Mouse (Mus musculus) 3134 (cell line): ENCODE data around the gene Teddm1a.

Source experiments
- DNase-seq: peaks from one replicate; pipeline ENCODE4 v3.0.0-alpha.2; 2011; ENCODE audit warnings: low spot score; ENCODE audit not compliant: insufficient read length; ENCODE audit errors: extremely low read depth

Teddm1a gene

DNA sequence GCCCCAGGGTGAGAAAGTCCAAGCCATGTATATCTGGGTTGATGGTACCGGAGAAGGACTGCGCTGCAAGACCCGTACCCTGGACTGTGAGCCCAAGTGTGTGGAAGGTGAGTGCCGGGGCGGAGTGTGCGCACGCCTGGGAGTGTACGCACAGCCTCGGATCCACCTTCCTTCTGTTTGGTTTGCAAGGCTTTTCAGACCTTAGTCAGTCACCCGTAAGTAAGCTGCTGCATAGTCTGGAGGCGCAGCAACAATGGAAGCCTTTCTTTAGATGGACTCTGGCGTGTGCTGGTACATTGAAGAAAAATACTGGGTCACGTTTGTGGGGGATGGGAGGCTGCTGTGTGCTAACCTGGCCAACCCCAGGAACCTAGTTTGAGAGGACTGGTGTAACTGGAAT is 11.5 kb downstream of the Teddm1a start:
- DNase-seq: no peak

DNA sequence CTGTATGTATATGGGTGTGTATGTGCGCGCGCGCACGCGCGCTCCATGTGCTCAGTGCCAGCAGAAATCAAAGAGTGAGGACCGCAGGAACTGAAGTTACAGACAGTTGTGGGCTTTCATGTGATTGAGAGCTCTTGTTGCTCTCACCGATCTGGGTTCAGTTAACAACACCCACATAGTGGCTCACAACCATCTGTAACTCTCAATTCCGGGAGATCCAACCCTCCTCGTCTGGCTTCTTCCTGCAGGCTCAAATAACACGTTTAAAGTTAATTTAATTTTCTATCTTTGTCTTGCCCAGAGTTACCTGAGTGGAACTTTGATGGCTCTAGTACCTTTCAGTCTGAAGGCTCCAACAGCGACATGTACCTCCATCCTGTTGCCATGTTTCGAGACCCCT is 12.7 kb downstream of the Teddm1a start:
- no peak for DNase-seq

DNA sequence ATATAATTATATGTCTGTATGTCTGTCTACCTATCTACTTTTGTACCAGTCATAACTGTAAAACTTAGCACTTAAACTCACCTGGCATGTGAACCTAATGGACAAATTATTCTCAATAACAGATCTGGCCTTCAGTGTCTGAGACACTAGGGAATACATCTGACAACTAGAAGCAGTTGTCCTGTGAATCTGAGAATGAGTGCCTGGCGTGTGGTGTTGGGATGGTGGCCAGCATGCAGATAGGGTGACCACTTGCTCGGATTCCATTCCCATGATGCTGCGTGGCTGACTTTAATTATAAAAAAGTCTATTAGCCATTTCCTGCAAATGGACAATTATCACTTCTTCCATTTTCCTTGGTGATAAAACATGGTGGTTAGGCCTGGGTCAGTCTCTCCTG is 14.3 kb downstream of the Teddm1a start:
- no peak for DNase-seq

DNA sequence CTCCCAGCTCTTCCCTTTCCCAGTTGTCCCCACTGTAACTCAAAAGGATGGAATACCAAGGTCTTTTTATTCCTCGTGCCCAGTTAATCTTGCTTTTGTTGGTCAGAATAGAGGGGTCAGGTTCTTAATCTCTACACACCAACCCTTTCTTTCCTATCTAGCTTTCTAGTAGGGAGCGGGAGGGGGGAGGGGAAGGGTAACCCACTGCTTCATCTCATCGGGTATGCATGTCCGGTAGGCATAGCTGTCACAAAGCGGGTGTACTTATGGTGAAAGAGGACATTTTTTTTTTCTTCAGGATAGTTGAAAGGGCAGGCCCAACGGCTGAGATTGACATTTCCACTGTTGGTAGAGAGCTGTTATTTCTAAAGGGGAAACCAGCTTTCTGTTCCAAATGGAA is 16.7 kb downstream of the Teddm1a start:
- DNase-seq: no peak

DNA sequence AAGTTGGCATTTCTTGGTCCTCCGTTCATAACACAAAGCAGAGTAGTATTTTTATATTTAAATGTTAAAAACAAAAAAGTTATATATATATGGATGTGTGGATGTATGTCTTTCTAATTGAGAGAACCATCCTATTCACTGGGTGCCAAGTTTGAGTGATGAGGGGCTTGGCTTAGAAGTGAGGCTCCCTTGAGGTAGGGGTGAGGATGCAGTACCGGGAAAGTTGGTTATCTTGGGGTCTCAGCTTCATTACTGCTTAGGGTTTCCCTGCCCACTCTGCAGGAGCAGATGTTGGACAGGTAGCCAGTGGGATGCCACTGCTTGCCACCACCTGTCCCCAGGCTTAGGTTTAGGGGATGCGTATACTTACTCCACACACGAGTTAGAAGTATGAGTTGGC is 17.2 kb downstream of the Teddm1a start:
- no peak for DNase-seq

DNA sequence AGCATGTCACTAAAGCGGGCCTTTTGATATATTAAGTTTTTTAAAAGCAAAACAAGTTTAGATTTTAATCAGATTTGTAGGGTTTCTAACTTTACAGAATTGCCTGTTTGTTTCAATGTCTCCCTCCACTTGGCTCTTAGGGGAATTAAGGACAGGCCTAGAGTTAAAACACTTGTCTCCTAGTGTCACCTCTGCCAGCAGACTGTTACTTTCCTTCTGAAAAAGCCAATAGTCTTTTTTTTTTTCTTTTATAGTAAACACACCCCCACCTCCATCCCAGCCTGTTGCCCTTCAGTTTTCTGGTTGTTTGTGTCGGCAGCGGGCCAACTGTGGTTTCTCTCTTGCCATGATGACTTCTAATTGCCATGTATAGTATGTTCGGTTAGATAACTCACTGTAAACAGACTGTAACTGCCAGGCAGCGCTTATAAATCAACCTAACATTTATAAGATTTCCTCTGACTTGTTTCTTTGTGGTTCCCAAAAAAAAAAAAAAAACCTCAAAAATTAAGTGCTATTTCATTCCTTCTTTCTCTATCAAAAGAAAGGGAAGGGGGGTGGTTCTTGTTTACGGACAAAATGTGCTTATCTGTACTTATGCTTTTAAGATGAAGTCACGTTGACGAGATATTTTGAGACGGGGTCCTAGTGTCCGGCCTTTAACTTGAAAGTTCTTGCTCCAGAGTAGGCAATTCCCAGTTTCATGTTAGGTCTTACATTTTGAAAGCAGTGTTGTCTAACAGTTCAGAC is 17.8 kb downstream of the Teddm1a start:
- no peak for DNase-seq

DNA sequence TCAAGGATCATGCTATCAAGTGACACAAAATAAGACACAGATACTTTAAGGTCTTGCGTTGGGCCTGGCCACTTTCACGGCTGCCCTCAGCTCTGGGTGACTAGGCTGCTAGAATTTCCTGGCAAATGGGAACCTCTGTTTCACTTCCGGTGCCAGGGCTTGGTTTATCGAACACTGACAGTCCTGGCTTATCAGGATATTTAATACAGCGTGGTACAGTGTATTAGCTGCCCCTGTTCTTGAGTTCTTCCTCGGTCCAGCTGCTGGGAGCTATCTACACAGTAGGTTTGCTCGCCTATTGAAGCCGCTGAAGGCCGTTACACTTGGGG is 18.4 kb downstream of the Teddm1a start:
- DNase-seq: no peak

DNA sequence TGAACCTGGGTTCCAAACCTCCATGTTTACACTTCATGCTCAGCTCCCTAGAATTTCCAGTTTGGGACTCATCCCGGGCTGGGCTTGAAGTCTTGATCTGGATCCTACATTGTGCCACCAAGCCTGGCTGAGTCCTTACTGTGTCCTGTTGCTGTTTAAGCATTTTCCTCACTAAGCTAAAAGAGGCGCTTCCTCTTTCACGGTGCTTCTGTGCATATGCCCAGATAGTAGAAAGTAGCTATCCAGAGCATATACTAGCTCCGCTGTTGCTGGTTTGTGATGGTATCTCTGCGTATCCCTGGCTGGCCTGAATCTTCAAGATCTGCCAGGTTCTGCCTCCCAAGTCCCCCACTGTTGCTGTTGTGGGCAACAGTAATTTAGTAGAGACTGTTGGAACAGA is 18.9 kb downstream of the Teddm1a start:
- no peak for DNase-seq

DNA sequence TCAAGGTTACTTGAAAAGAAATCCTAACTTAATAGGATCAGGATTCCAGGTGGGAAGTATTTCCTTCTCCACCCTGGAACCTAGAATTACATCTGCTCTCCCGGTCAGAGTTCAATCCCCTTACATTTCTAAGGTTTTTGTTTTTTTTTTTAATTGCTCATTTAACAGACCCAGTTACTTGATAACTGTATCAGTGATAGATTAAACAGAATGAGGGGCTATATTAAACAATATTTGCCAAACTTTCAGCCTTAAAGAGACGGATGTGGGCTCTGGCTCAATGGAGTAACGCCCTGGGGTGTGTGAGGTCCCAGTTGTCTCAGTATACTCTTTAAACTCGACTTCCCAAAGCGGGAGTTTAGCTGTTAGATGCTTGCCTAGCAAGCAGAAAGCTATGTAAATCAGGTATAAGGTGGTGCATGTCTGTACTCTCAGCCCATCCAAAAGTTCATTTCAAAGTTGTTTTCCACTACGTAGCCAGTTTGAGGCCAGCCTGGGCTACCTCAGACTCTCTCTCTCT is 19.8 kb downstream of the Teddm1a start:
- no peak for DNase-seq

DNA sequence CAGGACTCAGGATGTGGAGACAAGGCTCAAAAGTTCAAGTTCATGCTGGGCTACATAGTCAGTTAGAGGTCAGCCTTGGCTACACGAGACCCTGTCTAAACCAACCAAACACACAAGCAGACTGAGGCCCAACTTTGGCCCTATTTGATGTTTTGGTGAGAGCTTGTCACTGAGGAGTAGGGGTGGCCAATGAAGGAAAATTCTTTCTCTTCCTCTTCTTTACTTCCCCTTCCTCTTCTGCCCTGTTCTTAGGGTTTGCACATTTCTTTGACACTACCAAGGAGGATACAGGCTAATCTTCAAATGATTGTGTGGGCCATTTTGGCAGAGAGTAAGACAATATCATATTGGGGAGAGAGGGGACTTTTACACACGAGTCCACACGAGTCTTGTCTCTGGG is 22.3 kb downstream of the Teddm1a start:
- no peak for DNase-seq

DNA sequence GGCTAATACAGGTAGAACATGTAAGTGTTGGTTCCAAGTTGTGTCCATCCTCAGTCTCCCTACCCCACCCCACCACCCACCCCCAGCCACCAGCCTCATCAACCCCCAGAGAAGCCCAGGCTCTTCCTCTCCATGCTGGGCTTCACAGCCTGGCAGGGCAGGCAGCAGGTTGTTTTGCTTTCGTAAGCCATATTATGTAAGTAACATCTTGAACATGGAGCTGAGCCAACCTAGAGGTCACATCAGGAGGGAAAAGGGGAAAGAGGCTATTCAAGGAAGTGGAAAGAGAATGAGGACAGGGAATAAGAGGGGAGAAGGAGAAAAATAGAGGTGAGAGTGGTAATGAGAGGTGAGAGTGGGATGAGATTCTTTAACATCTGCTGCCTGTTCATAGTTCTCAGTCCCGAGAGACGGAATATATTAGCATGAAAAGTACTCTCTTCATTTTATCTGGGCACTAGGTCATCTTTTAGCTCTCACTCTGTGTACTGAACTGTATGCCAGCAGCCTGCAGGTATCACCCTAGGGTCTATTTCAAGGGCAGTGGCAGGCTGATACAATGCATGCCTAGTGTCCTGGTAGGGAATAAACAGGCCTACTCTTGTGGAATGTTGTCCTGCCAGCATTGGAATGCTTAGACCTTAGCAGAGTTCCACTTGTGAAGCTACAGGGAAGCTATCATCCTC is 27.1 kb downstream of the Teddm1a start:
- DNase-seq: no peak

DNA sequence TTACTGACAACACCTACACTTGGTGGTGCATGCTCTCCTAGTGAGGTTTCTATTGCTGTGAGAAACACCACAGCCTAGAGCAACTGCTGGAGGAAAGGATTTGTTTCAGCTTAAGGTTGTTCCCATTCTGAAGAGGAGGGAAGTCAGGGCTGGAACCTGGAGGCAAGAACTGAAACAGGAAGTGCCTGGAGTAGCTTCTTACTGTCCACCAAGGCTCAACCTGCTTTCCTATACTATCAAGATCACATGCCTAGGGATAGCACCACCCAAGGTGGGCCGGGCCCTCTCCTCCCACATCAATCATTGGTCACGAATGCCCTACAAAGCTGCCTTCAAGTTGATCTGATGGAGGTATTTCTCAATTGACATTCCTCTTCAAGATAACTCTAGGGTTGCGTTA is 30.1 kb downstream of the Teddm1a start:
- no peak for DNase-seq

DNA sequence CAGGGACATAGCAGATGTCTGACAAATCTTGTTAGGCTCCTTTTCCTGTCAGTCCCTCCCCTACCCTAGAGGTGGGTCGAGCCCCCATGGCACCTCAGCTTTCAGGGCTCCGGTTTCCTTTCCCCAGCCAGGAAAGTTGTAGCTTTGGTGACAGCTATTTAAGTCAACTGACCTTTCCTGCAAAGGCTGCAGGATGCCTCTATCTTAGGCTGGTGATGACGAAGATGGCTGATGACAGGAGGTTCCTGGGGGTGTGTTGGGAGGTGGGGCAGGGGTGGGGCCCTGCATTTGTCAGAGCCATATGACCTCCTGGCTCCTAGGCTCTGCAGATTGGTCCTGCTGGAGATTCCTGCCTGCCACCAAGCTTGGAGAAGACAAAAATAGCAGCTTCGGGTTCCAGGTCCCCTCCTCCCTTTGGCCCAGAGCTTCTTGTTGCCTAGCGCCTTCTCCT is 31.1 kb downstream of the Teddm1a start:
- DNase-seq: peak; percentile 16

DNA sequence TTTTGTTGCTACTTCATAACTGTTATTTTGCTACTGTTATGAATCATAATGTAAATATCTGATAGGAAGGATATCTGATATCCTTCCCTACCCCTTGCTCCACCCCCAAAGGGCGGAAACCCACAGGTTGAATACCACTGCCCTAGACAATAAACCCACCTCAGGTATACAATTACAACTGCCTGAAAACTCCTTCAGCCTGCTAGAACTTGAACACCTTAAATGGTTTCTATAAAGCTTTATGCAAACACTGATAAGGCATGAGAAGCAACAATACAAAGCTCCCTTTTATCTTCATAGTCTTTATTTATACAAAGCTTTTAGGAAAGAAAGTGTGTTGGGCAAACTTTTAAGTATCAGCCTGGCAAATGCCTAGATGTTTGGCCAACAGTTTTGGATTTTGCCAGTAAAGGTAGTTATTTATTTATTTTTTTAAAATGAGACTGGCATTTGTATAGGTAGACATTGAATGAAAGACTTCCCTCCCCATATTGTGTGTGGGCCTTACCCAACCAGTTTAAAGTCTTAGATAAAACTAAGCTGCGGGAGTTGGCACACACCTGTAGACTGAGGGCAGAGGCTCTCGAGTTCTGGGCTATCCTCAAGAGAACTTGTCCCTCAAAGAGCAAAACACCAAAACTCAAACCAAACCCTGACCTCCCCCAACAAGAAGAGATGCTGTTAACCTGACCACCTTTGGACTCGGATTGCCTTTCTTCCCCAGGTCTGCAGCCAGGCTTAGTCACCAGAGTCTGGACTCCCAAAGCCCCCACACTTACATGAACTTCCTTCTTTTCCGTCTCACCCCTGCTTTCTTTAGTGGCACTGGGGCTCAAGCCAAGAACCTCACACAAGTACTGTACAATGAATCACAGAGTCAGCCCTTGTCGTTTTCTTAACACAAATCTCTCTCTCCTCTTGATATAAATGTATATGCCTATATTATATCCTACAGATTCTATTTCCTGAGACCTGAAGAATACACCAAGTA is 33.1 kb downstream of the Teddm1a start:
- DNase-seq: no peak

DNA sequence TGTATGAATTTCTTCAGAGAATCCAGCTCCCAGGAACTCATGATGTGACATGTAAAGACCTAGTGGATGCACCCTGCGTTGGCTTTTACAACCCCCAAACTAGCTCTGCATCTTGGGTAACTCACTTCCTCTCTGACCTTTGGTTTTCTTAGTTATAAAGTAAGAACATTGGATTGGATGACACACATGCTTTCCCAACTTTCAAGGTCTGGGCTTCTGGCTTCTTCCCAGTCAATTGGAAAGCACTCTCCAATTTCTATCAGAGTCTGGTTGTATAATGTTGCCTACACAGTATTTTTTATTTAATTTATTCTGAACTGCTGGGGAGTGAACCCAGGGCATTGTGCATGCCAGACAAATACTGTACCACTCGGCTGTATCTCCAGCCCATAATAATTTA is 38.9 kb downstream of the Teddm1a start:
- no peak for DNase-seq

DNA sequence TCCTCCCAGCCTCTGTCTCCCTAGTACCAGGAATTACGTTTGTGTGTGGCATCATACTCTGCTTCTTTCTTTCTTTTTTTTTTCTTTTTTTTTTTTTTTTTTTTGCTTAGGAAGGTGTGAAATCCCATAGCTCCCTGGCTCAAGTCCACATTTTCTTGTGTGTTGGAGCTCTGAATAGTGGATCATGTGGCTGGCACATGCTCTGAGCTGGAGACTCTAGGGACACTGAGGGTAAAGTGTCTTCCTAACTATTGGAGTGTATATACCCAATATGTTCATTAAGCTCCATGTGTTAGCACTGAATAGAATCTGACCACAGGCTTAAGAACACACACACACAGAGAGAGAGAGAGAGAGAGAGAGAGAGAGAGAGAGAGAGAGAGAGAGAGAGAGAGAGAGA is 42.2 kb downstream of the Teddm1a start:
- no peak for DNase-seq

DNA sequence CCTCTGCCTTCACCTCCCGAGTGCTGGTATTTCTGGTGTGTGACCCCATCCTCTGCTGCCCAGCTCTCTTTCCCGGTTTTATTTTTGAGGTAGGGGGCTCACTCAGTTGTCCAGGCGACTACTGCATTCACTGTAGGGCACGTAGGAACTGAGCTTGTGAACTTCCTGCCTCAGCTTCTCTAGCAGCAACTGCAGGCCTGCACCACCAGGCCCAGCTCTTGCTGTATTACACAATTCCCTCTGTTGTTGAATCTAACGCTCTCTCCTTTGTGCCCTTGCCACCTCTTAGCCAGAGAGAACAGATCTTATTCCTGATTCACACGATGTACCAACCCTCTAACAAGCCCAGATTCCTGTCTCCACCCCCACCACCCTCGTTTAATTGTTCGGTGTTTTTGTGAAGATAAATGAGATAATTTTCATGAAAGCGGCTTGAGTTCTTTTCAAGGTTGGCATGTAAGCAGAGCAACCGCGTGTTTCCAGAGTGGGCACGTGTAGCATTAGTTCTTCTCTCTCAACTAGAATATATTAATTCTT is 44.4 kb downstream of the Teddm1a start:
- no peak for DNase-seq

DNA sequence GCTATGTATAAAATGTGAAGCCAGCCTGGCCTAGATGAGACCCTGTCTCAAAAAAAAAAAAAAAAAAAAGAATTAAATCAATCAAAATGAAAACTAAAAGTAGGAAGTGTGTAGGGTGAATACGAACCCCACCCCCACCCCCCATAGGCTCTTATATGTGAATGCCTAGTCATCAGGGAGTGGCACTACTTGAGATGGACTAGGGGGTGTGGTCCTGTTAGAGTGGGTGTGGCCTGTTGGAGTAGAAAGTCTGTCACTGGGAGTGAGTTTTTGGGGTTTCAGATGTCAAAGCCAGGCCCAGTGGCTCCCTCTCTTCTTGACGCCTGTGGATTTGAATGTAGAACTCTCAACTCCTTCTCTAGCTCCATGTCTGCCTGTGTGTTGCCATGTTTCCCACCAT is 45.5 kb downstream of the Teddm1a start:
- DNase-seq: no peak

DNA sequence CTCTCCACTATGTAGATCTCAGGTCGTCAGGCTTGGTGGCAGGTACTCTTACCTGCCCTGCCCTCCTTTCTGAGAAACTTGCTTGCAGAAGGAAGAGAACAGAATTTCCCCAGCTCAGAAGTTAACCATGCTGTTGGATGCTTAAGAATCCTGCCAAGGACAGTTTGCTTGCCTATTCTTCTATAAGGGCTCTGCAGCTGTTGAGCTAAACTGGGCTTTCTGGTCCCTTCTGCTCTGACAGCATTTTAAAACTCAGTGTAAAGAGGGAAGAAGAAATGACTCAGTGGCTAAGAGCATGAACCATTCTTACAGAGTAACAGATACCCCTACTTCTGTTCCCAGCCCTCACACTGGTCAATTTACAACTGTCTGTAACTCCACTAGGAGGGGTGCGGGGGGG is 49.4 kb downstream of the Teddm1a start:
- DNase-seq: no peak
